Mouse (Mus musculus): ENCODE data around the gene Snw1. TPM values are rescaled to one million over a fixed set of nuclear protein-coding genes. Genes with fewer than 3 reads are reported as not detected.

Gene Snw1
- polyA plus RNA-seq, 1 experiment from 2014 or later: 134 TPM

- WGBS: 36% methylated on average over 7 of the region's 7 CpGs
- Histone ChIP-seq H3K9ac (no peak overlapping the region), H3K4me1 (peaks cover 13% of the 10 kb centered on the region), H3K9me3 (replicated peaks) (no peaks in the 10 kb centered on the region), H3K4me3 (no peak overlapping the region), H3K27ac (no peak overlapping the region), H3K36me3 (no peaks in the 10 kb centered on the region), H3K27me3 (no peaks in the 10 kb centered on the region), H3K4me2 (replicated peaks) (no peak overlapping the region)
- no peak for ATAC-seq (ENCODE audit: low FRiP score)
Observed at GRCm38 (mm10) chr12:87416690-87417089, 55.4 kb downstream of the Snw1 start.

DNA sequence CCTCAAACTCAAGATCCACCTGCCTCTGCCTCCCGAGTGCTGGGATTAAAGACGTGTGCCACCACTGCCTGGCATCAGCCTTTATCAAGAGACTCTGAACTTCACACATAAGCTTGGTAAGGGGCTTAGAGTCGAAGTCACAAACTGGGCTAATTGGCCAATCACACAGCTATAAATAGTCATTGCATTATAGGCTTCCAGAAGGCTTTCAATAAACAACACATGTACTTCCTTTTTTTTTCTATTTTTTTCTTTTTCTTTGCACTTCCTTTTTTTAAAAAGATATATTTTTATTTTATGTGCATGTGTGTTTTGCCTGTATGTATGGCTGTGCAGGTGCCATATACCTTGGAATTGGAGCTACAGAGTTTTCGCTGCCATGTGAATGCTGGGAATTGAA is 56.7 kb downstream of the Snw1 start:
- no peaks in the 10 kb centered on the region for H3K36me3 ChIP-seq
- 81% methylated on average over 4 of the region's 4 CpGs for WGBS
- ATAC-seq (ENCODE audit: low FRiP score): no peak

DNA sequence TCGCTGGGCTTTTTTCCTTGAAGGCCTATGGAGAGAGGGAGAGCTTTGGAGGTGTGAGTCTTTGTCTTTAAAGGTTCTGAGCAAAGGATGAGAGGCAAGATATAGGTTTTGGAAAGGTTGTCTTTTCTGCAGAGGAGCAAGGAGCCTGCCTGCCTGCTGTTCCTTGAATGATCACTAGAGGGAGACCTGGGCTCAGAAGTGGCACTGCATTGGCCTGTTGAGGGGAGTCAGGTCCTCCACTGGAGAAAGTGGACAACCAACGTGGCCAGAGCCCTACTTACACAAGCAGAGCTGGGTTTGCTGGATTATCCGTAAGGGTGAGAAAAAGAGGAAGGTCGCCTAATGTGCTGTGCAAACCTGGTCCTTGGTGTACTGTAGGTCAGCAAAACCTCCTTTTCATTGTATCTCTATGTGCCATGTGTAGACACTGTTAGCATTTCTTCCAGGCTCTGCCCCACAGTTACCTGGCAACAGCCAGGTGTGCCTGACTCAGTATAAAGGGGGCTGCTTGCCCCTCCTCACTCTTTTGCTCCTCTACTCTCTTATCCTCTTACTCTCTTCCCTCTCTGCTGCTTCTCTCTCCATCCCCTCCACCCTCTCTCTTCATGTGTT is 58.8 kb downstream of the Snw1 start:
- peak; percentile 59 for ATAC-seq (ENCODE audit: low FRiP score)
- Histone ChIP-seq H3K4me2 (replicated peaks) (no peak overlapping the region), H3K9ac (no peak overlapping the region), H3K27ac (no peak overlapping the region), H3K9me3 (replicated peaks) (no peaks in the 10 kb centered on the region), H3K36me3 (no peaks in the 10 kb centered on the region), H3K27me3 (no peaks in the 10 kb centered on the region), H3K4me1 (no peaks in the 10 kb centered on the region; the same call in 1 of the 2 replicates), H3K4me3 (no peak overlapping the region)
- WGBS: 27% methylated on average over 4 of the region's 4 CpGs

More for the DNA sequence above, 56.7 kb downstream of the Snw1 start:
- Histone ChIP-seq H3K9ac (no peak overlapping the region), H3K27me3 (no peaks in the 10 kb centered on the region), H3K4me3 (no peak overlapping the region), H3K4me2 (replicated peaks) (no peak overlapping the region), H3K4me1 (peaks cover 13% of the 10 kb centered on the region), H3K9me3 (replicated peaks) (no peaks in the 10 kb centered on the region), H3K27ac (no peak overlapping the region)

DNA sequence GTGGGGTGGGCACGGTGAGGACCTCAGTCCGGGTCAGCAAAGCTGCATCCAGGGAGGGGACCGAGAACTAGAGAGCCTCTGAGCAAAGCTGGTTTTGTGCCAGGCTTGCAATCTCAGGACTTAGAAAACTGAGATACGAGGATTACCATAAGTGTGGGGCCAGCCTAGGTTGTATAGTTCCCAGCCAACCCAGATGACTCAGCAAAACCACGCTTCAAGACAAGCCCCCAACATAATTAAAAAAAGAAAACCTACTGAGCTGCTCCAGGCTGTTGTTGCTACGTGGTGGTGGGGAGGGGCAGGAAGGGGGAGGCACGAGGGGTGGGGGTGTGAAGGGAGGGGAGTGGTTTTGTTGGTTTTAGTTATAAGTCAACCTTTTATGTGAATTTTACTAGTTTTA is 61.1 kb downstream of the Snw1 start:
- Histone ChIP-seq H3K36me3 (no peaks in the 10 kb centered on the region), H3K27me3 (no peaks in the 10 kb centered on the region), H3K4me3 (no peak overlapping the region), H3K27ac (no peak overlapping the region), H3K9ac (no peak overlapping the region), H3K9me3 (replicated peaks) (no peaks in the 10 kb centered on the region), H3K4me1 (peaks cover 6% of the 10 kb centered on the region; the same call in 1 of the 2 replicates), H3K4me2 (replicated peaks) (no peak overlapping the region)
- WGBS: 61% methylated on average over 7 of the region's 7 CpGs
- no peak for ATAC-seq (ENCODE audit: low FRiP score)

DNA sequence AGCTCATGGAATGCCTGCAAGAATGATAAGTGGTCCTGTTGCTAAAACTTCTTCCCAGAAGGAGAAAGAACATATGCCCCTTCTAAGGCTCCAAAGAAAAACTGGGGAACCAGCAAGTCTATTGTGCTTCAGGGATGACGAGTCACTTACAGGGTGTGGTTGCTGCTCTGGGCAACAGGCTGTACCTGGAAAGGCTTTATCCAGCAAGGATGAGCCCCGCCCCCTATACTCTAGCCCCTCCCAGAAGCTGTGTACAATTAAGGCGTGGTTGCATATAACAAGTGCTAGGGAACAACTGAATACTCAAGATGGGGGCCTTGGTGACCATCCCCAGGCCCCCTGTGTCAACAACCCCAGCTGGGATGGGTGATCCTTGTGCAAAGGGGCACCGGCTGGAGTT is 63.0 kb downstream of the Snw1 start:
- 83% methylated on average over 4 of the region's 4 CpGs for WGBS
- no peak overlapping the region for H3K9ac ChIP-seq

GRCm38 (mm10) chr12:87407869-87408605 is 64.0 kb downstream of the Snw1 start:
- no peak overlapping the region for H3K9ac ChIP-seq
- 41% methylated on average over 21 of the region's 21 CpGs for WGBS
- no peak for ATAC-seq (ENCODE audit: low FRiP score)
- no peaks in the 10 kb centered on the region for H3K36me3 ChIP-seq
- no peak overlapping the region for H3K4me3 ChIP-seq
- no peak overlapping the region for H3K27ac ChIP-seq
- no peaks in the 10 kb centered on the region for H3K27me3 ChIP-seq
- peaks cover 6% of the 10 kb centered on the region; the same call in 1 of the 2 replicates for H3K4me1 ChIP-seq
- no peaks in the 10 kb centered on the region for H3K9me3 ChIP-seq (replicated peaks)
- no peak overlapping the region for H3K4me2 ChIP-seq (replicated peaks)

More for the DNA sequence above, 63.0 kb downstream of the Snw1 start:
- no peak overlapping the region for H3K4me3 ChIP-seq
- no peaks in the 10 kb centered on the region for H3K27me3 ChIP-seq
- no peaks in the 10 kb centered on the region for H3K36me3 ChIP-seq
- peaks cover 6% of the 10 kb centered on the region; the same call in 1 of the 2 replicates for H3K4me1 ChIP-seq
- no peak for ATAC-seq (ENCODE audit: low FRiP score)
- H3K4me2 ChIP-seq (replicated peaks): no peak overlapping the region
- H3K9me3 ChIP-seq (replicated peaks): no peaks in the 10 kb centered on the region
- no peak overlapping the region for H3K27ac ChIP-seq

GRCm38 (mm10) chr12:87405721-87406120 is 66.4 kb downstream of the Snw1 start:
- Histone ChIP-seq H3K36me3 (no peaks in the 10 kb centered on the region), H3K4me1 (peaks cover 6% of the 10 kb centered on the region; the same call in 1 of the 2 replicates), H3K4me3 (no peak overlapping the region), H3K9ac (no peak overlapping the region), H3K27me3 (no peaks in the 10 kb centered on the region), H3K9me3 (replicated peaks) (no peaks in the 10 kb centered on the region), H3K27ac (no peak overlapping the region), H3K4me2 (replicated peaks) (no peak overlapping the region)
- WGBS: 73% methylated on average over 3 of the region's 3 CpGs
- no peak for ATAC-seq (ENCODE audit: low FRiP score)

GRCm38 (mm10) chr12:87405165-87405564 is 66.9 kb downstream of the Snw1 start:
- Histone ChIP-seq H3K36me3 (no peaks in the 10 kb centered on the region), H3K27ac (no peak overlapping the region), H3K27me3 (no peaks in the 10 kb centered on the region), H3K4me3 (no peak overlapping the region), H3K4me1 (peaks cover 6% of the 10 kb centered on the region; the same call in 1 of the 2 replicates), H3K9me3 (replicated peaks) (no peaks in the 10 kb centered on the region), H3K4me2 (replicated peaks) (no peak overlapping the region), H3K9ac (no peak overlapping the region)
- 84% methylated on average over 4 of the region's 4 CpGs for WGBS
- no peak for ATAC-seq (ENCODE audit: low FRiP score)

- no peak for ATAC-seq (ENCODE audit: low FRiP score)
- 51% methylated on average over 6 of the region's 6 CpGs for WGBS
- H3K4me3 ChIP-seq: no peak overlapping the region
- no peaks in the 10 kb centered on the region for H3K4me1 ChIP-seq
- H3K27ac ChIP-seq: no peak overlapping the region
- H3K4me2 ChIP-seq (replicated peaks): no peak overlapping the region
- H3K36me3 ChIP-seq: no peaks in the 10 kb centered on the region
- no peaks in the 10 kb centered on the region for H3K9me3 ChIP-seq (replicated peaks)
- no peak overlapping the region for H3K9ac ChIP-seq
- no peaks in the 10 kb centered on the region for H3K27me3 ChIP-seq
Observed at GRCm38 (mm10) chr12:87401883-87402282, 70.2 kb downstream of the Snw1 start.

- H3K4me3 ChIP-seq: no peak overlapping the region
- no peaks in the 10 kb centered on the region for H3K9me3 ChIP-seq (replicated peaks)
- H3K27ac ChIP-seq: no peak overlapping the region
- ATAC-seq (ENCODE audit: low FRiP score): no peak
- no peaks in the 10 kb centered on the region for H3K36me3 ChIP-seq
- 83% methylated on average over 10 of the region's 10 CpGs for WGBS
- H3K4me2 ChIP-seq (replicated peaks): no peak overlapping the region
- no peaks in the 10 kb centered on the region for H3K27me3 ChIP-seq
- H3K4me1 ChIP-seq: no peaks in the 10 kb centered on the region
- H3K9ac ChIP-seq: no peak overlapping the region
Observed at GRCm38 (mm10) chr12:87399119-87399819, 72.8 kb downstream of the Snw1 start.

All from hindbrain, embryonic 12.5 days (tissue).